Mouse (Mus musculus) cerebellum, adult (tissue): ENCODE measurements around the gene Nr2c1.

Experiments
- ATAC-seq: cut with Nextera tagmentation; 2 replicates; pipeline ENCODE4 v1.9.2; 2017; ENCODE audit warnings: mild to moderate bottlenecking, moderate library complexity, mixed read lengths; ENCODE audit not compliant: insufficient number of reproducible peaks, low FRiP score, low TSS enrichment

Nr2c1 gene

DNA sequence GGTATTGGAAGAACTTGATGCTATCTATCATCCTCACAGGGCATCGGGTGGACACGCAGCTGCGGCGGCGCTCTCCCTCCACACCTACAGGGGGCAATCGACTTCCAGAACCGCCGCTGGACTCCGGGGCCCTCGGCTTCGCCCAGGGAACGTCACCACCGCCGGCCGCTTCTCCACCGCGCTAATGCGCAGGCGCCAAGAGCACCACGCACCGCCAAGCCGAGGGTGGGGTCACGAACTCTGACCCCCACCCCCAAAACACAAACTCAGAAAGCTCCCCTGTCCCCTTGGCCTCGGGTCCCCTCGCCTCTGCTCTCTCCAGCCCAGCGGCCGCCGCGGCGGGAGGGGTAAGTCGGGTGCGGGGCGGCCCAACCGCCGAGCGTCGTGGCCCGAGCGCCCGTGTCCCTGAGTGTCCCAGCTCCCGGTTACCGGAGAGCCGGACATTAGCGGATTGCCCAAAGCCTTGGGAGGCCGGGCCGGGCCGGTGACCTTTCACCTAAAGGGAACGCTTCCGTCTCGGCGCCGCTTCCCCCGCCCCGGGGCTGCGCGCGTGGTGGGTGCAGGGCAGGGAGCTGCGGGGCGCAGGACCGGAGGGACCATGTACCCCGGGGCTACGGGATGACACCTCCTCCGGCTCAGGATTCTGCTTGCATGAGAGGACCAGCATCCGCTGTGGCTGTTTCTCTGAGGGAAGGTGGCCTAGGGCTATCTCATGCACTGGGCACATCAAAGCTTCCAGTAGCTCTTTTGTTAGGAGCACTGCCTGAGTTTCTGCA lies at the start of gene Nr2c1:
Nr2c1 (plus strand) TSS at position 268 of the 776 bp plus-strand sequence.
- ATAC-seq = peak; percentile 95

DNA sequence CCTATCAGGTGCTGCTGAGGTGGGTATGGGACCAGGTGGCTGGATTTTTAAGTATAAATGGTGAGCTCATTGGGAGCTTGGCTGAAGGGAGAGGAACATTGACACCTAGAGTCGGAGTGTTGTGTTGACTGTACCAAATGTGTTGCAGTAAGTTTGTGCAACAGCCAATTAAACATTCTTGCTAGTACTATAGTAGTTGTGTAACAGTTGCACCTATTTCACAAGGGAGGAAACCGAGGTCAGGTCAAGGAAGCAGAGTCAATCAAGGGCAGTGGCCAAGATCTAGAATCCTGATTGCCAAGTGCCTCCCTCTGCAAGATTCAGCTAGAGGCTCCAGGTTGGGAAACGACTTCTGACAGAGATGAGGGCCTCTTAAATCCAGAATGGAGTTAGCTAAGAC lies 49.7 kb upstream of the Nr2c1 start:
- no peak for ATAC-seq

DNA sequence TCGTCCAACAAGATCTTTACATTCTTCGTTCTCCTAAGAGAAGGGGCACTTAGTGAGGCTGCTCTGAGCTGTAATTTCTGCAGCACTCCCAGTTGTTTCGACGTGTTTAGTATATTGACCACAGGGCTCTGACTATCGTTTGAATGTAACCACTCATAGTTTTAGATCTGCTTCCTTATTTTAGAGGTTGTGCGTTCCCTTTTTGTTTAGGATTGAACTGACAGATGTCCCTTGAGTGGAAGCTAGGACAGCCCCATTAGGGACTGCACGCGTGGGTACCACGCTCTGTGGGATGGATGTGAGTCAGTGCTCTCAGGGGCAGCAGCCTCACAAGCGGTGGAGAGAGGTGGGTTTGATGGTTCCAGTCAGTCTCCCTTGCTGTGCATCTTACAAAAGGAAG lies 42.3 kb upstream of the Nr2c1 start:
- ATAC-seq = no peak

DNA sequence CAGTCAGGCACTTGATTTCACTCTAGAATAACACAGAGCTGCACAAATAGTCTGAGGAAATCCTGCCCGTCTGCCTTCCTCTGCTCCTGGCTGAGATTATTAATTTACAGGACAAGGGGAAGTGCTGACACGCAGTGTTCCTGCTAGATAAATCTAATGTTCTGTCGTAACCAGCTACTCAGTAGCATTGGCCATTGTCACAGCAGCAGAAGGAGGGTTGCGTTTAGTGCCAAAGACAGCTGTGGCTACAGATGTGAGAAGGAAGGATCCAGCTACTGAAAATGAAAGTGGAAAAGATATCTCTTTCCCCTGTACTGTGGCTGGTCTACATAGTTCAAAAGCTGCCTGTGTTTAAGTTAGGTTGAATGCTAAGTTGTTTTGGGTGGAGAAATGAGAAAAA lies 40.7 kb upstream of the Nr2c1 start:
- no peak for ATAC-seq

DNA sequence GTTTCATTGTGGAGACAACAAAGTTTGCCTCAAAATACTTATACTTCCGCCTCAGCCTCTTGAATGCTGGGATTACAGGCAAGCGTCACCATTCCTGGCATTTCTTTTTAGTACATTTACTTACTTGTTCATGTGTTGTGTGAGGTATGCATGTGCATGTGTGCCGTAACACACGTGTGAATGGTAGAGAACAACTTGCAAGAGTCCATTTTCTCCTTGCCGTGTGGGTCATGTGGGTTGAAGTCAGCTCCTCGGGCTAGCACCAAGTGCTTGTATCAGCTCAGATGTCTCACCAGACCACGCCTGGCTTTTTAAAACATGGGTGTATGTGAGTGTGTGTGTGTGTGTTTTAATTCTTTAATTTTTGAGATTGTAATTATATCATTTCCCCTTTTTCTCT lies 40.2 kb upstream of the Nr2c1 start:
- ATAC-seq = no peak

DNA sequence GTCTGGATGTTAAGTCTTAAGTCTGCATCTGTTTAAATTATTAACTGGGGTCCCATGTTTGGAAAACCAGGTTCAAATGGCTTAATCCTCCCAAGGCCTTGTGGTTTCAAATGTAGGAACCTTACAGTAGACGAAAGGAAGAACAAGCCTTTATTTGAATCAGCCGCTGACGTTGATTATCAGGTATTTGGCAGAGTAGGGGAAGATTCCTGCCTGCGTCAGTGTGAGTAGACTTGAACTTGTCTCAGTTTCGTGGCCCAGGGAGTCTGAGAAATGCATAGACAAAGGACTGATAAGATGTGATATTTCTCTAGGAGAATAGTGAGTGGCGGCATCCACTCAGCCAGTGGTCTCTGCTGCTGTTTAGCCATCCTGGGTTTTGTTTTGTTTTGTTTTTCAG lies 39.0 kb upstream of the Nr2c1 start:
- no peak for ATAC-seq

DNA sequence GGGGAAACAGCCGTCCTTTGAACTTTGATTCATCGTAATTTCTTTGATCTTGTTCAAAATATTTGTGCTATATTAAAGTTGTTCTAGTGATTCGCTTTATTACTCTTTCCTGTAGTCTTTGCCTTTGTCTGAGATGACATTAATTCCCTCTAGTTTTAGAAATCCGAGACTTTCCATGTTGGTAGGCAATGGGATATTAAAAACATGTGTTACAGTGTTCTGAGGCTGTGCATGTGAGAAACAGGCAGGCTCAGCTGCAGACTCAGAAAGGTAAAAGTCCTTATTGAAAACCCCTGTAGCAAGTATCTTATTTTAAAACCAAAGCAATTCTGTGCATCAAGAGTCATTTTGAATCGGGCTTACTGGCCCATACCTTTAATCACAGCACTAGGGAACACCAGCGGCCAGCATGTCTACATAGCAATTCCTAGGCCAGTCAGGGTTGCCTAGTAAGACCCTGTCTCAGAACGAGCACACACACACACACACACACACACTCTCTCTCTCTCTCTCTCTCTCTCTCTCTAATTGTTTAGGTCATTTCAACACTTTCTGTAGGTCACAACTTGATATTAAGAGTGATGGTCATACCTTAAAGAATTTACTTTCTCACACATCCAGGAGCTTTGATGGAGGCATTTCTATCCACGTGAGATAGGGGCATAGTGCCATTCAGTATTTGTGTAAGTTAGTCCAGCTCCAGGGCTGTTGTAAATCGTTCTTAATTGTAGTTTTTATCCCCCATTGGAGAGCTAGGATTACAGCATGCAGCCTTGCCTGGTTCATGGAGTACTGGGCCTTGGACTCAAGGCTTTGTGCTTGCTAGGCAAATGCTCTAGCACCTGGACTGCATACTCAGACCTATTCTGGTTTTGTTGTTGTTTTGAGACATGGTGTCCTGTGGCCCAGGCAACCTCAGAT lies 36.7 kb upstream of the Nr2c1 start:
- ATAC-seq = no peak

DNA sequence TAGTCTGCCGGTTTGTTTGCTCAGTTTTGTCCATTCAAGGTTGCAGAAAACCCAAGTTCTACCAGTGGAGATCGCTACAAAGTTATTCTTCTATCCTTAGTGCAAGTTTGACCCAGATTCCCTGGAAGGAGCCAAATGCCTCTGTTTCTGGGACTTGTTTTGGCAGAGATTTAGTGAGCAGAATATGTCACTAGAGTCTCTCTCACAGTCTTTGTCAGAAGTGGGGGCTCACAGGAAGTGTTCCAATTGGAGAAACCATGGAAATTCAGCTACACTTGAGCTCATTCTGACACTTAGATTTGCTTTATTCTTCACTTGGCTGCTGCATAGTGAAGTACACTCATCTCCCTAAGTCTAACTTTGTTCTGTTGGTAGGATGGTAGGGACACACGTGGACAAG lies 35.6 kb upstream of the Nr2c1 start:
- no peak for ATAC-seq

DNA sequence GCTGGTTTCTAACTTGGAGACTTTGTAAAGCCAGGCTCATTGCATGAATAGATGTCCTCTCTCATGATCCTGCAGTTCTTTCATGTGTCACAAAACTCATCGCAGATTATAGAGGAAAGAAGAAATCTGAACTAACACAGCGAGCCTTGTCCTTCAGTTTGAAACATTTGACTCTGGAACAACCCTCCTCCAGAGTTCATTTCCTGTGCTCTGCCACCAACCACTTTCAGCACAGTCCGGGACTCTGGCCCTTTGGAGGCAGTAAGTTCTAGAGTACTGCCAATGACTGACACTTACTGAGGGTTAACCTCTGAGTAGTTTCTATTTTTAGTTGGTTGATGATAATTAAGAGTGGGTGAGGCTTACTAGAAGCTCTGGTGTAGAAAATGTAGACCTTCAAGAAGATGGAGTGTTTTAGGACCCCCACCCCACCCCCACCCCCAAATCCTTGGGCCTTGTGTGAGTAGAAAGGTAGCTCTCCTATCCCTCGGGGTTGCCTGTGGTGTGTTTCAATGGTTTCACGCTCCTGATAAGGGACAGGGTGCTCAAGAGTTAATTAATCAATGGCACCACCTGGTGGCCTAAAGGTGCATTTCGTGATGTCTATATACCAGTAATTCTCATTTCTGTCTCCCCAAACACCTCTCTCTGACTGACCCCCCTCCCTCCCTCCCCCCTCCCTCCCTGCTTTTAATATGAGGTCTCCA lies 31.8 kb upstream of the Nr2c1 start:
- ATAC-seq = peak; percentile 86

DNA sequence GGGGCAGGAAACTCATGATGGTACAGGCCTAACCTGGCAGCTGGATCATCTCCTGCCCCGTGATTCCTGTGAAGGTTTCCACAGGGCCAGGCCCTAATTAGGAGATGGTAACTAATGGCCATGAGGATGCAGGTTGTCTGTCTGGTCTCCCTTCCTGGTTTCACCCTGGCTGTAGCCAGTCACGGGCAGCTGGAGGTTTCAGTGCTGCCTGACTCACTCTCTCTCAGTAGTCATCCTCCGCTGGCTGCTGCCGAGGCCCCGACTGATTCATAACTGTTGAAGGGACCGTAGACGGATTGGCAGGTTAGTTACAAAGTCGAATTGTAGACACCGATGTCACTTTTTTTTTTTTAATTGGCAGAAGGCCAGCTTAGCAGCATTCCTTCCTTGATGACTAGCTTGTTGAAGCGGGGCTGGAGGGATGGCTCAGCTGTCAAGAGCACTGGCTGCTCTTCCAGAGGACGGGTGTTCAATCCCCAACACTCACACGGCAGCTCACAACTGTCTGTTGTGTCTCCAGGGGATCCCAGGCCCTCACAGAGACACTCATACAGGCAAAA lies 31.0 kb upstream of the Nr2c1 start:
- ATAC-seq = no peak

DNA sequence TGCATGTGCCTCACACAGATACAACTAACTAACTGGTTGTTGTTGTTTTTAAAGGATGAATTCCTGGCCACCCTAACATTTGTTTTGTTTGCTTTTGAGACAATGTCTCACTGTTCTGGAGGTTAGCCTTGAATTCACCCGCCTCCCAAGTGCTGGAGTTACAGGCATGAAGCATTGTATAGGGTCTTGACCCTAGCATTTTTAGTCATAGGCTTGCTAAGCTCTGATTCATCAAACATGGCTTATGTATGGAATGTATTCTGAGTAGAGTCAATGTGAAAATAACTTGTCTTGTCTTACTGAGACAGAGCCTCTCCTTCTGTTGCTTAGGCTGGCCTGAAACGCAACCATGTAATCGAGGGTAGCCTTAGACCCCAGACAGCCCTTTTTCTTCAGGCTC lies 29.9 kb upstream of the Nr2c1 start:
- ATAC-seq = no peak

DNA sequence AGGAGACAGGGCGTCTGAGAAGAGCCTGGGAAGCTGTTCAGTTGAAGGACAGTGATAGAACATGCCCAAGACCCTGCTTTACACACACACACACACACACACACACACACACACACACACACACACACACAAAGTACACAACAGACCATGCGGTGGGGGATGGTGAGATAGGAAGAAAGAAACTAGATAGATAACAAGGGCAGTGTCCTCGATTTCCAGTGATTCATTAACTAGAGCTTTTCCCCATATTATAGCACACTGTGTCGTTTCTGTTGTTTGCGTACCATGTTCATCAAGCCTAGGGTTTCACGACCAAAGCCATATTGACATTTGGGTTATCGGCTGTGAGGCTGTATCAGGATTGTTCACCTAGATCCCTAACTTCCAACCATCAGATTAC lies 28.8 kb upstream of the Nr2c1 start:
- ATAC-seq = no peak

DNA sequence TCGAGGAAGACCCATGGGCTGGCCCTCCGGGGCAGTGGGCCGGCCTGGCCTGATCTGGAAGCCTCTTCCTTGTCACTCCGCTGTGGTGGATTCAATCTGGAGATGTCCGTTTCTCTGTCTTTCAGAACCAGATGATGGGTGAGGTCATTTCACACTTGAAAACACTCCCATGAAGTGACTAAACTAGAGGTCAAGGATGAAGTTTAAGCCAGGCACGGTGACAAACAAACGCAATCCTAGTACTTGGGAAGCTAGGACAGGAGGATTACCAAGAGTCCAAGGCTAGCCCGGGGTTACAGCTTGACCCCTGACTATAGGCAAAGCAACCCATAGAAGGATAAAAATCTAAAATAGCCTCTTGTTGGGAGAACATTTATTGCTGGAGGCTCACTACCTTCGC lies 27.1 kb upstream of the Nr2c1 start:
- no peak for ATAC-seq

DNA sequence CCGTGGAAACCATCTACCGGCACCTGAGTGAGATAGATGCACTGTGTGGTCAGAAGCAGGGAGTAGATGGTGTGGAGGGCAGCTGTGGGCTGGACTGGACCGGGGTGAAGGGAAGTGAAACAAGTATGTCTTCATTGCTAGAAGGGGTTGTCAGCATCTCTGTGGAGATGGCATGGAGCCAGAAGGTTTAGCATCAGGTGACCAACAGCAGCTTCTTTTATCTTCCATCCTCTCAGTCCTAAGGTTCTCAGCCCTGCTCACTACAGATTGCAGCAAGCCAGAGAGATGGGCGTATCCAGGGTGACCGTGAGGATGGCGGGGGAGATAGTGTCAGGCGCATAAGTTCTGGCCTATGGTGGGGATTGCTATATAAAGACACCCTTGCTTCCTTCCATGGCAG lies 25.2 kb upstream of the Nr2c1 start:
- ATAC-seq = no peak

DNA sequence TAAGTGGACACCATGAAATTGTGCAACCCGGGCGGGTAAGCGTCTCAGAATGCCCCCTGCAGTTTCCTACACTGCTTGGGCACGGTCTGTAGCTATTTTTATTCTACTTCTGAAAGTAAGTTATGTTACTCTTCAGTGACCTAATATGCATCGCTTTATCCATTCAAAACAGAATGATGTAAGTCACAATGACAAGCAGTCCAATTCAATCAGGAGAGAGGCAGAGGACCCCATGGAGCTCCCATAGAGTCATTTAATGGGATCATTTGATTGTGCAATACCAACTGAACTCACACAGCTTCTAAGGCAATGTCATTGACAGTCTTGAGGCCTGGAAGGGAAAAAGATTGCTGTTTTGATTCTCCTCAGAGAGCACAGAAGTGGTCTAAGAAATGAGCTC lies 24.2 kb upstream of the Nr2c1 start:
- no peak for ATAC-seq

DNA sequence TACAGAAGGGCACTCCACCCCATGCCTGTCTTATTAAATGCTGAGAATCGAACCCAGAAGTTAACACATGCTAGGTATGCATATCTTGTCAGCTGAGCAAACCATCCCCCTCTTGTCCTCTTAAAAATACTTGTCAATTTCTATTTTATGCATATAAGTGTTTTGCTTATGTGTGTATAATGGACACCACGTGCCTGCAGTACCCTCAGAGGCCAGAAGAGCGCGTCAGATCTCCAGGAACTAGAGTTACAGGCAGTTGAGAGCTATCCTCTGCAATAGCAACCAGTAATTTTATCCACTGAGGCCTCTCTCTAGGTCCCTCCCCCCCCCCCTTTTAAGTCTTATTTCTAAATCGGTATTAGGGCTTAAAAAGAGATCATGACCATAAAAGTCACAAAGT lies 23.4 kb upstream of the Nr2c1 start:
- no peak for ATAC-seq

DNA sequence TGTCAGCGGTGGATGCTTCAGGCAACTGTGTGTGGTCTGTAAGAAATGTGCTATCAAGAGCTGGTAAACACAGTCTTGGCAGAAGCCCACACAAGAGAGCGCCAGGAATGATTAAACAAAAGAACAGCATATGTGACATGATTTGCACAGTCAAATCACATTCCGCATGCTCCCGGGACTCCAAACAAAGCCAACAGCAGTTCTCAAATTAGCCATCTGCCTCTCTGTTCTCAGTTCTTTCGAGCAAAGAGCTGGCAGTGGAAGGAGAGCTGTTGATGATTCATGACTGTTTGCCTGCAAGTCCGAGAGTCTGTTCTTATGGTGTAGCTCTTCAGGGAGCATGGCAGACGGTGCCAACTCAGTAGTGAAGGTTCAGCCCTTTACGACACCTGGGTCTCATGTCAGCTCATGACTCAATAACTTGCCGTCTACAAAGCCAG lies 18.1 kb upstream of the Nr2c1 start:
- ATAC-seq = peak; percentile 90

DNA sequence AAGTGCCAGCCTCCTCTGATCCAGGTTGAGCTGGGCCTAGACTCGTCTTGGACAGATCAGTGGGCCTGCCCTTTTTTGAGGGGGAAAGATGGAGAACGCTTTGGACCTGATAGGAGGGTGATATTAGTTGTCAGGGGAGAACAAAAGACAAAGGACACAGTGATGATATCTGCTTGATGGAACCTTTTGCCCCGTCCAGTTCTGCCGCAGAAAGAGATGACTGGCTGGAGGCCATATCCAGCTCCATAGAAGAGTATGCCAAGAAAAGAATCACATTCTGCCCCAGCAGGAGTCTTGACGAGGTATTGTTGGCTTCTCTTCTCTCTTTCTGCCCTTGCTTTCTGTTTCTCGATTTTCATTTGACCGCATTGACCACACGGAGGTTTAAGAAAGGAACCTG lies 14.7 kb upstream of the Nr2c1 start:
- ATAC-seq = no peak

DNA sequence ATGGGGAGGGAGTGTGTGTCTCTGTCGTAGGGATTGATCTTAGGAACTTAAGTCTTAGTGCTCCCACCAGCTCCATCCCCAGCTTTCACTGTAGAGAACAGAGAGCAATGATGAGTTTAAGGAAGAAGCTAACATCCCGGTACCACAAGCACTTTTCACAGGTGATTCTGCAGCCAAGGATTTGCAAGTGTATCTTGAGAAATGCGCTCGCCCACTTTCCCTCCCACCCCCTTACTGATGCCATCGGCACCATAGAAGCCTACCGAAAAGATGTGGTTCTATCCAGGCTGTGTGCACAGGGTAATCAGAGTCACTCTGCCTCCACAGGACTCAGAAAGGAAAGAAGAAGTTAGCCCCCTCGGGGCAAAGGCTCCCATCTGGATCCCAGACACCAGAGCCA lies 14.1 kb upstream of the Nr2c1 start:
- no peak for ATAC-seq

DNA sequence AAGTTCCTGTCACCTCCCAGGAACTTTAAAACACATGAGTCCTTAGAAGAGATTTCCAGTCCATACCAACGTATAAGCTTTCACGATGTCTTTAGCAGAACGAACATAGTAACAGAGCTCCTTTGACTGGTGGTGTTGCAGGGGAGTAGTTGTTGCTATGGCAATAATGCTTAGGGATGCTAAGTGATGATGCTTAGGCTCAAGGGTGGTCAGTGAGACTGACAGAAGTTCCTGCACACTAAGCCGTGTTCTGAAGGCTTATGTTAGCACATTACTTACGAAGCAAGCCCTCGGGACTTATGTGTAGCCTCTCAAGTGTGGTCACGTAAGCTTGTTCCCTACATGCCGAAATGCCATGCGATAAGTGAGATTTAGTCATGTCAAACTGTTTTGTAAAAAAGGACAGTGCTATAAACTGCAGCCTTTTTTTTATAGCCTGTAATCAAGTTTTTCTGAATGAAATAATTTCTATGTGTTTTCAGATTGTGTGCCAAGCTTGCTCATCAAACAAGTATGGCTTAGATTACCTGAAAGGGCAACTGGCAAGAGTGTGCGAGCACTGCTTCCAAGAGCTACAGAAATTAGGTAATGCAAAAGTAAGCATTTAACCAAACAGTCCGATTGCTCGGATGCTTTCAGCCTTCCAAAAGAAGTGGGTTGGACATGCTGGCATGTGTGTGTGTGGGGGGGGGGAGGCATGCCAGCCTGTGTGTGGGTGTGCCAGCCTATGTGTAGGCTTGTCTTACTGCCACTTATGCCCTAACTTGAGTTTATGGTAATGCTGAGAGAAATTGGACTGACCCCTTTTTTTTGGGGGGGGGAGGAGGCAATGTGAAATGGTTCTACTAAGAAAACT lies 13.1 kb upstream of the Nr2c1 start:
- ATAC-seq = no peak
